Mouse (Mus musculus): ENCODE data around the gene Pbx2.
"Not testable (repeated sequence)": the region's sequence is repeated elsewhere in the genome, so short reads cannot be mapped to it uniquely, and the experiment has no call there.

Gene Pbx2

GRCm38 (mm10) chr17:34591029-34591993 lies at the start of gene Pbx2:
TSS of gene Pbx2 (plus strand) at chr17:34591266.
- DNase-seq (ENCODE audit: low spot score in 2 of 2): no peak

DNA sequence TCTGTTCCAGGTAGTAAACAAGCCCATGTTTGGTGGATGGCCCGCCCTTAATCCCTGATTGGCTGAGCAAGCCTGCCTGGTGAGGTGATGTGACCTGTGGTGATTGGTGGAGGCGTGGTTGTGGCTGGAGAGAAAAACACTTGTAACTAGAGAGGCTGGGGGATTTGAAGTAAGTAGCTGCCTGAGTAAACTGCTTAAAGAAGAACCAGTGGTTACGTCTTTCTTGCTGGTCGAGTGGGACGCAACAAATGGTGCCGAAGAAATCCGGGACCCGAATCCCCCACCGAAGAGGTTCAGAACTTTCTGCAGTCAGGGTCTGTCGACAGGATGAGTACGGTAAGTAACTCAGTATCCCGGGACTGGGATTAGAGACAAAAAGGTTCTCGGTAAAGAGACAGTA lies 47.5 kb upstream of the Pbx2 start:
- not testable (repeated sequence) for DNase-seq (ENCODE audit: low spot score in 2 of 2)

DNA sequence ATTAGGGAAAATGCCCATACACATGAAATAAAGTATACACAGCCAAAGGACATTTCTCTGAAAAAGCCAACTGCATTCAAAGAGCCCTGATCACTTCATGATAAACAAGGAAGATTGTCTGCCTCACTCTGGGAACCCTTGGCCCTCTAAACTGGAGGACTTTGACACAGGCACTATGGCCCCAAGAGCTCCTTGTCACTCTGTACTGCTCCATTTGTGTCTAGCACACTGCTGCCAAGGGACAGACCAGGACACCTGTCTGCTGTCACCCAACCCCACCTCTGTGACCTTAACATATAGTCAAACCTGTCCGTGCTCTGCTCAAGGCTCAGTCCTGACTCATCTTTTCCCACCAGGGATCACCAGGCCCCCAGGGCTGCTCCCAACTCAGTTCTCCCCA lies 44.3 kb upstream of the Pbx2 start:
- DNase-seq (ENCODE audit: low spot score in 2 of 2): no peak

GRCm38 (mm10) chr17:34547601-34548000 lies 43.5 kb upstream of the Pbx2 start:
- no peak for DNase-seq (ENCODE audit: low spot score in 2 of 2)

DNA sequence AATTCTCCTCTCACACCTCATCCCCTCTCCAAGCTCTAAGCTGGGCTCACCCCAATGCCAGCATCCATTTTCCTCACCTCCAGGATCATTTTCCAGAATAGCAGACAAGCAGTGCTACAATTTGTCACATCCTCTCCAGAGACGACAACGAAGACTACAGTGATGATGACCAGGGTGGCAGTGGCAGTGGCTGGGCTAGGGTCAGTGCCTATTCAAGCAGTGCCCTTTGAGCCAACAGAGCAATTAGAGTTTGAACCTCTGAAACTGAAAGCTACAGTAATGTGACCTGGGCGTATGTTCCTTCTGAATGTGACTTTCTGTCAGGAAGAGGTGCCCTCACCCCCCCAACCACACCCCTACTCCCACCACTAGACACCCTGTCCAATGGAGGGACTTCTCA lies 41.9 kb upstream of the Pbx2 start:
- DNase-seq (ENCODE audit: low spot score in 2 of 2): no peak

DNA sequence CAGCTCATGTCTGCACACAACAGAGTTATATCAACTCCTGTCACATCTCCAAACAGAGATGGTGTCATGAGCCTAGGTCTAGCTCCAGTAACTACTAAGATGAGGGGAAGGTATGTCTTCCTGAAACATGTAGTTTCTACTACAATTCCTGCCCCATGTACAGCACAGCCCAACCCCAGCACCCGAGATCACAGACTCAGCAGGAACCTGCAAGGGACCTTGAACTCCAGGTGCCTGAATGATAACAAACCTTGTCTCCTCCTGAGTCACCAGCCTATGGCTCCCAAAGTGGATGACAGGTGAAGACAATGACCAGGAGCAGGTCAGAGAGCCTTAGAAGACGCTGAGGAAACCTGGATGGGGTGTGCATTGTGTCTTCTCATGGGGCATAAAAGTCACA lies 41.2 kb upstream of the Pbx2 start:
- no peak for DNase-seq (ENCODE audit: low spot score in 2 of 2)

- DNase-seq (ENCODE audit: low spot score in 2 of 2): peak; percentile 70 to 79
Observed at GRCm38 (mm10) chr17:34555483-34555882, 35.6 kb upstream of the Pbx2 start.

DNA sequence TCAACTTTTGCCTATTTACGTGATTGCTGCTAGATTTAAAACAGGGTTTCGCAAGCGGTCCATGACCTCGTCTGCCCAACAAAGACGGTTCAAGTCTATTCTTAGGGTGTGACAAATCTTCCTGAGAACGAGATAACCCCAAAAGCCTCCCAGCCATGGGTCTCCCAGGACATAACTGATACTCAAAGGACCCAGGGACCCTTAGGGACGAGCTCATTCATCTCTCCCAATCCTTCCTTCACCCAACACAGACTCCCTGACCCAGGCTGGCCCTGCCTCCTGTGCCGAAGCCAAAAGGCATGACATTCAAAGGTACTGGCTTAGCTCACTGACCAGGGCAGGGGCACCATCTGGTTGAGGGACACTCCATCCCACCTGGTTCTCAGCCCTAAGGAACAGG lies 34.7 kb upstream of the Pbx2 start:
- no peak for DNase-seq (ENCODE audit: low spot score in 2 of 2)

DNA sequence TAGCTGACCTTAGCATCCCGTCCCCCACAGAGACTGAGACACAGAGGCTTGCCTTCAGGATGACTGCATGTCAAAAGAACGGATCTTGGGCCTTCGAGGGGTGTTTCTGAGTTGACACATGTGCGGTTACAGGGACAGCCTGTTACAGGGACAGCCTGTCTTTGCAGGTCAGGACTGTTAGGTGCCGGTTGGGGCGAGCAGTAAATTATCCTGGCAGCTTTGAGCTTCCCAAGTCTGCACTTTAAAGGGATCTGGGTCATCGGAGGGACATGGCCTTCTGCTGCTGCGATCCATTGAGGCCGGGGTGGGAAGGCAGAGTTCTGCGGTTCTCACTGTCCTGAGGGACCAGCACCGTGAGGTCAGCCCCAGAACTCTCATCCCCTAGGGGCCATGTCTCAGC lies 33.7 kb upstream of the Pbx2 start:
- no peak for DNase-seq (ENCODE audit: low spot score in 2 of 2)

DNA sequence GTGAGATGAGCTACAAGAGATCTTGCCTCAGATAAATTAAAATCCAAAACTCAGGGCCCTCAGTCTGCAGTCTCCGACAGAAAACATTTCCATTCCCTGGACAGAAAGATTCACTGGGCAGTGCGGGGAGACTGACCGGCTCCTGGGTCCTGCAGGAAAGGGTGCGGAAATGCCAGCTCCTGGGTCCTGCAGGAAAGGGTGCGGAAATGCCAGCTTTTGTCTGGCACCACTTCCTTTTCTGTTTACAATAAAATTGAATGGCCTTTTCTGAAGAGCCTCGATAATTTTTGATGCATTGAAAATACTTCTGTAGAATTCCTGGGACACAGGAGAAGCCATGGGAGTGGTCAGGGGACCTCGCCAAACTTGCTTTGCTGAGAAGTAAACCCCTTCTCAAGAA lies 31.9 kb upstream of the Pbx2 start:
- DNase-seq (ENCODE audit: low spot score in 2 of 2): no peak

GRCm38 (mm10) chr17:34559895-34560294 lies 31.2 kb upstream of the Pbx2 start:
- DNase-seq (ENCODE audit: low spot score in 2 of 2): no peak

DNA sequence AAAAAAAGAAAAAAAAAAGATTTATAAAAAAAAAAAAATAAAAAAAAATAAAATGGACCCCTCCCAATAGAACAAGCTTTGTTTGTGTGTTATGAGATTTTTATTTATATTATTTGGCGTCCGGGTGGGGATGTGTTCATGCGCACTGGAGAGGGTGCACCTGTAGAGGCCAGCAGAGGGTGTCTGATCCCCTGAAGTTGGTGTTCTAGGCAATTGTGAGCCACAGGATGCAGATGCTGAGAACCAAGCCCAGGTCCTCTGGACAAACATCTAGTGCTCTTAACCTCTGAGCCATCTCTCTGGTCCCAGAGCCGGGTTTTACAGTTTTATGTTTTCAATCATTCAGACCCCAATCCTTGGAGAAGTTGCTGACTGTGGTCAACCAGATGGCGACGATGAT lies 30.6 kb upstream of the Pbx2 start:
- DNase-seq (ENCODE audit: low spot score in 2 of 2): no peak

GRCm38 (mm10) chr17:34561200-34561599 lies 29.9 kb upstream of the Pbx2 start:
- DNase-seq (ENCODE audit: low spot score in 2 of 2): no peak

GRCm38 (mm10) chr17:34562595-34562994 lies 28.5 kb upstream of the Pbx2 start:
- no peak for DNase-seq (ENCODE audit: low spot score in 2 of 2)

DNA sequence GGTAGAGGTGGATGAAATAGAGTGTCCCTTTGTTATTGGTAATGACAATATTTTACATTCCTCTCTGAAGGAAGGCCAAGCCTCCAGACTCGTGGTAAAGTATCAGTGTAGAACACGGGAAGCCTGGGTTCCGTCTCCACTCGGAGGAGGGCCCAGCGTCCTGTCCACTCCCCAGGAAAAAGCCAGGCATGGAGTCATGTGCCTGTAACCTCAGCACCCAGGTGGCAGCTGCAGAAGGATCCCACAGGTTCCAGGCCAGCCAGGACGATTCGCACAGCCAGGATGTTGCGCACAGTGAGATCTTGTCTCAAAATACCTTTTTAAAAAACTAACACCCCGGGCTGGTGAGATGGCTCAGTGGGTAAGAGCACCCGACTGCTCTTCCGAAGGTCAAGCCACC lies 27.7 kb upstream of the Pbx2 start:
- DNase-seq (ENCODE audit: low spot score in 2 of 2): no peak

- DNase-seq (ENCODE audit: low spot score in 2 of 2): no peak
Observed at GRCm38 (mm10) chr17:34564003-34564421, 27.1 kb upstream of the Pbx2 start, which contains the start of gene Notch4. TSS of gene Notch4 (plus strand) at chr17:34564268.

DNA sequence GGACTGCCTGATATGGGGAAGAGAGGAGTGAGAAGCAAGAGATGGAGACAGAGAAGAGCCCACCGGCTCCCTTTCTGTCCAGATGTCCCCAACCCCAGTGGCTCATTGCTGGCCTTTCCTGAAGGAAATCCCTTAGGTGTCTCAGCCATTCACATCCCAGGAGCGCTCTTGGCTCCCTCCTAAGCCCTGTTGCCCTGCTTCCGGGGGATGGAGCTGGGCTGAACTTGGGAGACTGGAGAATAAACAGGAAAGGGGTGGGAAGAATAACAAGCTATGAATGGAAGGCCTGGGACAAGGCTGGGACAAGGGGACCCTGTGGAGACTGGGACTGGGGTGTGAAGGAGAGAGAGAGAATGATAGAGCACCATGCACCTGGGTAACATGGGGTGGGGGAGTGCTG lies 26.3 kb upstream of the Pbx2 start:
- no peak for DNase-seq (ENCODE audit: low spot score in 2 of 2)

DNA sequence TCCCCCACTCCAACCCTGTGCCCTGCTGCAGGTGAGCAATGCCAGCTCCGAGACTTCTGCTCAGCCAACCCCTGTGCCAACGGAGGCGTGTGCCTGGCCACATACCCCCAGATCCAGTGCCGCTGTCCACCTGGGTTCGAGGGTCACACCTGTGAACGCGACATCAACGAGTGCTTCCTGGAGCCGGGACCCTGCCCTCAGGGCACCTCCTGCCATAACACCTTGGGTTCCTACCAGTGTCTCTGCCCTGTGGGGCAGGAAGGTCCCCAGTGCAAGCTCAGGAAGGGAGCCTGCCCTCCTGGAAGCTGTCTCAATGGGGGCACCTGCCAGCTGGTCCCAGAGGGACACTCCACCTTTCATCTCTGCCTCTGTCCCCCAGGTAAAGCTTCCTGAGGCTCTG lies 23.8 kb upstream of the Pbx2 start:
- no peak for DNase-seq (ENCODE audit: low spot score in 2 of 2)

GRCm38 (mm10) chr17:34568421-34568820 lies 22.6 kb upstream of the Pbx2 start:
- no peak for DNase-seq (ENCODE audit: low spot score in 2 of 2)

DNA sequence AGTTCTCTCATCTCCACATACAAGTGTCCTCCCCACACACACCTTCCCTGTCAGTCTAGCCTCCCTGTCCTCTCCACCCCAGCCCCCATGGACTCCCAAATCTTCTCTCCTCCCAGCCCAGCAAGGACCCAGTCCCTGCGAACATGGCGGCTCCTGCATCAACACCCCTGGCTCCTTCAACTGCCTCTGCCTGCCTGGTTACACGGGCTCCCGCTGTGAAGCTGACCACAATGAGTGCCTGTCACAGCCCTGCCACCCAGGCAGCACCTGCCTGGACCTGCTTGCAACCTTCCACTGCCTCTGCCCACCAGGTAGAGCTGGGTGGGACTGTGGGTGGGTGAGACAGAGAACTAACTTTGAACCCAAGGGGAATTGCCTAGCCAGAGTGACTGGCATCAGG lies 21.1 kb upstream of the Pbx2 start:
- no peak for DNase-seq (ENCODE audit: low spot score in 2 of 2)

- no peak for DNase-seq (ENCODE audit: low spot score in 2 of 2)
Observed at GRCm38 (mm10) chr17:34571875-34572274, 19.2 kb upstream of the Pbx2 start.

DNA sequence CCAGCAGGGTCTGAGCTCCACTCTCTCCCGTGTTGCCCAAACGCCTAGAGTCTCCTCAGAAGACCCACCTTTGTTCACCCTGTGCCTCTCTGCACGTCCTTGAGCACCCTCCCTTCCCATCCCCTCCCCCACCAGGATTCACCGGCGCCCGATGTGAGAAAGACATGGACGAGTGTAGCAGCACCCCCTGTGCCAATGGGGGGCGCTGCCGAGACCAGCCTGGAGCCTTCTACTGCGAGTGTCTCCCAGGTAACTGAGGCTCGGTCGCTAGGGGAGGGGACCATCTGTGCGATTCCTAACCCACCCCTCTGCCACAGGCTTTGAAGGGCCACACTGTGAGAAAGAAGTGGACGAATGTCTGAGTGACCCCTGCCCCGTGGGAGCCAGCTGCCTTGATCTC lies 18.7 kb upstream of the Pbx2 start:
- no peak for DNase-seq (ENCODE audit: low spot score in 2 of 2)

GRCm38 (mm10) chr17:34576577-34576976 lies 14.5 kb upstream of the Pbx2 start:
- DNase-seq (ENCODE audit: low spot score in 2 of 2): no peak

DNA sequence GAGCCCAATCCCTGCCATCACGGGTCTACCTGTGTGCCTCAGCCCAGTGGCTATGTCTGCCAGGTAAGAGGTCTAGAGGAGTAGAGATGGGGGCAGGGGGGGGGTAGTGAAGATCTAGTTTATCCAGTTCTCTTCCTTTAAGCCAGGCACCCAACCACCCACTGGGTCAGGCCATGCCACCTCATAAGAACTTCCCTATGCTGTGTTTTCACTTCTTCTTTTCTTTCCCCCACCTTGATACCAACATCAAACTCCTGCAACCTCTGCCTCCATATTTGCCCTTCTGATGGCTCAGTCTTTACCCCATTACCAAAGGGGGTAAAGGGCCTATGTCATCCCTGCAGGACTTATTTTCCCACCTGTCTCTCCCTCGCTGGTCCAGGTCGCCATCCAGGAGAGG lies 13.0 kb upstream of the Pbx2 start:
- no peak for DNase-seq (ENCODE audit: low spot score in 2 of 2)

All from urinary bladder, postnatal 36 days (tissue).